Mouse (Mus musculus) testis, adult 2 months (tissue): ENCODE data around the gene Mmp2.

ENCODE experiments used
- CTCF ChIP-seq: fragments of 200-500 bp; IDR thresholded peaks from 2 replicates; pipeline ENCODE4 v1.5.1; 2012; ENCODE audit warnings: low read depth, mild to moderate bottlenecking, inconsistent platforms, low read length, moderate library complexity; ENCODE audit not compliant: control insufficient read depth, insufficient read depth, insufficient replicate concordance
- POLR2A ChIP-seq: fragments of 200-500 bp; IDR thresholded peaks from 2 replicates; pipeline ENCODE4 v1.6.1; 2012; ENCODE audit warnings: low read depth, mild to moderate bottlenecking, inconsistent platforms, low read length, moderate library complexity; ENCODE audit not compliant: control insufficient read depth

DNA sequence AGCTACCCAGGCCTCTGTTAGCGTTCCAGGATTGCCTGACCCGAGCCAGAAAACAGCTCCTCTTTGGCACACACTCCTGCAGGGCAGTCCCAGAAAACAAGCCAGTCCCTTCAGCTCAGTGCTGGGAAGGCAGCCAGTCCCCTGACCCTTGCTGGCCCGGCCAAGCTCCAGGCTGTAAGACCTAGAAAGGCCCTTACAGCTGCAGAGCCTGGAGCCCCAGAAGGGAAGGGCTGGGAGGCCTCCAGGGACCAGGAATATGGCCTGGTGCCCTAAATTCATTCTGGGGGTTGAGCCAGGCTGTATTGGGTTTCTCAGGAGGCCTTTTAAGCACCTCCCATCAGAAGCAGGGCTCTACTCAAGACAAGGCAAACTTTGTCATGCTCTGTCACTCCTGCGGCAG is 23.1 kb downstream of the Mmp2 start:
- TF ChIP-seq POLR2A, result no peak
- TF ChIP-seq CTCF, result no peak
